Mouse (Mus musculus) stomach, embryonic 14.5 days (tissue): ENCODE data around the gene Cdh13. TPM values are rescaled to one million over a fixed set of nuclear protein-coding genes. Genes with fewer than 3 reads are reported as not detected.

Experiments
- ATAC-seq: fragments of 200-750 bp; cut with Nextera tagmentation; 2 replicates; pipeline ENCODE4 v1.8.0; 2017; ENCODE audit warnings: low read depth, moderate TSS enrichment; ENCODE audit not compliant: insufficient number of reproducible peaks, insufficient read depth, low FRiP score
- H3K27ac ChIP-seq: fragments of 300-500 bp; sonication (generic); 2 replicates; pipeline ENCODE4 v1.5.1; 2014; ENCODE audit warnings: mild to moderate bottlenecking, low read length, moderate library complexity, mixed read lengths
- H3K27me3 ChIP-seq: fragments of 300-500 bp; sonication (generic); 2 replicates; pipeline ENCODE4 v1.6.1; 2014; ENCODE audit warnings: low read length, control low read depth, mixed read lengths; ENCODE audit not compliant: control insufficient read depth, insufficient read depth
- H3K36me3 ChIP-seq: fragments of 300-500 bp; sonication (generic); 2 replicates; pipeline ENCODE4 v1.6.1; 2014; ENCODE audit warnings: mild to moderate bottlenecking, control low read depth, low read length, moderate library complexity, mixed read lengths; ENCODE audit not compliant: control insufficient read depth, insufficient read depth
- H3K4me1 ChIP-seq: fragments of 300-500 bp; sonication (generic); 2 replicates; pipeline ENCODE4 v1.6.1; 2014; ENCODE audit warnings: low read length, control low read depth, mixed read lengths; ENCODE audit not compliant: control insufficient read depth, insufficient read depth
- H3K4me2 ChIP-seq: fragments of 300-500 bp; sonication (generic); replicated peaks from 2 replicates; pipeline ENCODE4 v1.6.1; 2014; ENCODE audit warnings: low read depth, low read length, control low read depth
- H3K4me3 ChIP-seq: fragments of 300-500 bp; sonication (generic); 2 replicates; pipeline ENCODE4 v1.5.1; 2014; ENCODE audit warnings: low read depth, low read length, control low read depth
- H3K9ac ChIP-seq: fragments of 300-500 bp; sonication (generic); replicated peaks from 2 replicates; pipeline ENCODE4 v1.6.1; 2014; ENCODE audit warnings: low read depth, mild to moderate bottlenecking, control low read depth, low read length, moderate library complexity, mixed read lengths
- H3K9me3 ChIP-seq: fragments of 300-500 bp; sonication (generic); 2 replicates; pipeline ENCODE4 v1.6.1; 2016; ENCODE audit warnings: low read depth, low read length, control low read depth; ENCODE audit not compliant: control insufficient read depth
- WGBS: fragments of 180-500 bp; shearing (Covaris S2); extraction: QIAGEN DNeasy Blood & Tissue Kit; methylation state at CpG from one replicate; pipeline ENCODE4 v1.1.7; 2014; 5-methylcytosine and 5-hydroxymethylcytosine counted together
- polyA plus RNA-seq: library from polyadenylated mRNA; unstranded; fragments of >200 nt; fragmentation: Nextera tagmentation; extraction: Ambion mirVana; gene quantifications from 2 replicates; pipeline ENCODE4 v1.2.1, GENCODE M21; 2014

Gene Cdh13
- polyA plus RNA-seq, 1 experiment from 2014 or later, result 17.6 TPM

DNA sequence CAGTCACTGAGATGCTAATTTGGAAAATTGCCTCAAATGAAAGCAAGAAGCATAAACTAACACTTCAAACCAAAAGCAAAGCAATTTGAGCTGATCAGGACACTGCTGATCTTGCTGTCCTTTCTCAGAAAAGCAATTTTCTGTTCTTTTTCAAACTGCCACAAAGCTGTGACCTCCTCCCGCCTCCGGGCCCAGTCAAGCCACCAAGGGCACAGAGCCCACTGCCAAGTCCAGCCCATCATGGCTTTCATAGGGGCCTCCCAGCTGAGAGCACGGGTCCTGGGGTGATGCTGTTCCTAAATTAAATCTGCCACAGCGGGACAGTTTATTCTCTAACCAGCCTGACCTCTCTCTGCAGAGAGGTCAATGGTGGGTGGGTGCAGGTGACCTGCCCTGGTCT is 1056.0 kb downstream of the Cdh13 start:
- H3K4me3 ChIP-seq, result no peak overlapping the region
- no peaks in the 10 kb centered on the region for H3K4me1 ChIP-seq
- no peak overlapping the region for H3K9ac ChIP-seq
- no peak overlapping the region for H3K4me2 ChIP-seq
- H3K27ac ChIP-seq, result no peak overlapping the region
- WGBS, result 80% methylated on average over 4 of the region's 4 CpGs
- H3K36me3 ChIP-seq, result no peaks in the 10 kb centered on the region
- no peaks in the 10 kb centered on the region; the same call in 1 of the 2 replicates for H3K9me3 ChIP-seq
- no peak for ATAC-seq
- no peaks in the 10 kb centered on the region for H3K27me3 ChIP-seq

DNA sequence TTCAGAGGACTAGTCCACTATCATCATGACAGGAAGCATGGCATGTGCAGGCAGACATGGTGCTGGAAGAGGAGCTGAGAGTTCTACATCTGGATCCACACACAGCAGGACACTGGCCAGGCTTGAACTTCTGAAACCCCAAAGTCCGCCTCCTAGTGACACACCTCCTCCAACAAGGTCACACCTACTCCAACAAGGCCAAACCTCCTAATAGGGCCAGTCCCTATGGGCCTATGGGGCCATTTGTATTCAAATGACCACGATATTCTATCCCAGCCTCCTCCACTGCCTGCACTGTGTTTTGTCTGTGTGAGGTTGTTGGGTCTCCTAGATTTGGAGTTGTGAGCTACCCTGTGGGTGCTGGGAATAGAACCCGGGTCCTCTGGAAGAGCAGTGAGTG is 1060.1 kb downstream of the Cdh13 start:
- 78% methylated on average over 3 of the region's 3 CpGs for WGBS
- Histone ChIP-seq H3K9me3 (no peaks in the 10 kb centered on the region; the same call in 1 of the 2 replicates), H3K4me2 (peak overlapping the region; percentile 63; the same call in 1 of the 2 replicates), H3K27me3 (no peaks in the 10 kb centered on the region), H3K36me3 (peaks cover 23% of the 10 kb centered on the region), H3K27ac (no peak overlapping the region), H3K4me1 (peaks cover 6% of the 10 kb centered on the region), H3K9ac (no peak overlapping the region), H3K4me3 (peak overlapping the region; percentile 98; the same call in 1 of the 2 replicates)
- no peak for ATAC-seq

DNA sequence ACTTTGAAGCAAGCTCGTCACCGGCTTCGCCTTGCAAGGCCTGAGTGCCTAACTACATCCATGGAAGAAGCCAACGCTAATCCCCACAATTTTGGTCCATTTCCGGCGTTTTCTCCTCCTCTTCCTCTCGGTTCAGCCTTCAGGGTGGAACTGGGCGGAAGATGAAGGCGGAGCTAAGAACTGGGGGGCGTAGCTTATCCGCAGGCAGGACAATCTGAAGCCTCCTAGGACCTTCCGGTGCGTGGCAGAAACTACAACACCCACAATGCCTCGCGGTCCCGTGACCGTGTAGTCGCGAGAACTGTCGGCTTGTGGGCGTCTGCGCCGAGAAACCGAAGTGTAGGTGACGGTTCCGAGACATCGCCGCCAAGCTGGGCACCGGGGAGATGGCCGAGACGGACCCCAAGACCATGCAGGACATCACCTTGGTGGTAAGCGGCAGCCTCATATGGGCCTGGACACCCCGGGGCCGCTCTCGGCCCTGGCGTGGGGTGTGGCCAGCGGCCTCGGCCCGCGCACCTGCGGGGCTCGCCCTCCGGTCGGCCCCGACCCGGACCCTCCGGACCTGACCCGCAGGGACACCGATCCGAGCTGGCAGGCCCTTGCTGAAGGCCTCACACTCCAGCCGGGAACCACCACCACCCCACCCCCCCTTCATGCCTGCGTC is 1060.8 kb downstream of the Cdh13 start, which contains the start of gene Hsbp1:
Hsbp1 (plus strand) TSS at position 299 of the 667 bp plus-strand sequence.
- peak; percentile 98 for ATAC-seq
- H3K27ac ChIP-seq, result no peak within 1 kb of the TSS
- H3K27me3 ChIP-seq, result no peaks in the 10 kb centered on the region
- peak within 1 kb of the TSS; percentile 95 for H3K9ac ChIP-seq
- no peaks in the 10 kb centered on the region; the same call in 1 of the 2 replicates for H3K9me3 ChIP-seq
- H3K36me3 ChIP-seq, result peaks cover 30% of the 10 kb centered on the region
- H3K4me2 ChIP-seq, result peak within 1 kb of the TSS; percentile 63
- H3K4me1 ChIP-seq, result peaks cover 6% of the 10 kb centered on the region
- peak within 1 kb of the TSS; percentile 98 for H3K4me3 ChIP-seq
- WGBS, result 3% methylated on average over 46 of the region's 52 CpGs

DNA sequence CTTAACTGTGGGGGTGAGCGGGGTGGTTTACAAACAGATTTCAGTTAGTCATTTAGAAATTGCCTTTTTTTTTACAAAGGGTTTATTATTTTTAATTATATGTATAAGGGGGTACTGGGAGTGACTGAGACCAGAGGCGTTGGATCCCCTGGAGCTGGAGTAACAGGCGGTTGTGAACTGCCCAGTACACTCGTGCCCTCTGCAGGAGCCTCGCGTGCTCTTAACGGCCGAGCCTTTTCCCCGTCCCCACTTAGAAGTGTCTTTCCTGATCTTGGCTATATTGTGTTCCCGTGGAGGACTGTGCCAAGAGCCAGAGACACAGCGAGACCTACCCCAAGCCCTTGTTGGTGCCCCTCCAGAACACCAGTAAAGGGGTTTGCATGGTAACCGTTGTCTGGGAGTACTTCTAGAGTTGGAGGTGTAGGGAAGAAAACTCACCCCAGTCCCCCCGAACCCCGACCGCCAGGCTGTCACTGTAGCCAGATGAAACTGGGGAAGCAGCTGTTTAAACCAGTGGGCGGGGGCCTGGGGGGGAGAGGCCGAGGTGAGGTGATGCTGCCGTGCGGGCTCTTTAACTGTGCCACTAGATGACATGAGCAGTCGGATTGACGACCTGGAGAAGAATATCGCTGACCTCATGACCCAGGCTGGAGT is 1061.6 kb downstream of the Cdh13 start:
- 56% methylated on average over 22 of the region's 22 CpGs for WGBS
- no peak for ATAC-seq

DNA sequence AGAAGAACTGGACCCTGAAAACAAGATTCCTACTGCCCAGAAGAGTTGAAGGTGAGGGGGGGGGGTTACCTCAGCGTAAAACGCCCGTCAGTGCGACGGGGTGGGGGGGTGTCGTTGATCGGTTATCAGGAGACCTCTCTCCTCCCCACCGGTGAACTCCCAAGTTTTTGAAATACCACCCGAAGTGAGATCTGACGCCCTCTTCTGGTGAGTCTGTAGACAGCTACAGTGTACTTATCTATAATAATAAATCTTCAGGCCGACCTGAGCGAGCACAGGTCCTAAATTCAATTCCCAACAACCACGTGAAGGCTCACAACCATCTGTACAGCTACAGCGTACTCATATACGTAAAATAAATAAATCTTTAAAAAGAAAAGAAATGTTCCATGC is 1062.1 kb downstream of the Cdh13 start:
- ATAC-seq, result no peak
- peaks cover 32% of the 10 kb centered on the region for H3K36me3 ChIP-seq
- H3K4me2 ChIP-seq, result peak overlapping the region; percentile 63
- no peaks in the 10 kb centered on the region; the same call in 1 of the 2 replicates for H3K9me3 ChIP-seq
- no peaks in the 10 kb centered on the region for H3K27me3 ChIP-seq
- no peak overlapping the region for H3K9ac ChIP-seq
- peaks cover 6% of the 10 kb centered on the region for H3K4me1 ChIP-seq
- 86% methylated on average over 15 of the region's 15 CpGs for WGBS
- no peak overlapping the region for H3K27ac ChIP-seq
- 0 out of 2 replicates have a peak overlapping the region, but pooled peaks have one; percentile 98 for H3K4me3 ChIP-seq

More for the DNA sequence above, 1061.6 kb downstream of the Cdh13 start:
- no peaks in the 10 kb centered on the region; the same call in 1 of the 2 replicates for H3K9me3 ChIP-seq
- no peaks in the 10 kb centered on the region for H3K27me3 ChIP-seq
- peaks cover 32% of the 10 kb centered on the region for H3K36me3 ChIP-seq
- peak overlapping the region; percentile 63 for H3K4me2 ChIP-seq
- H3K4me3 ChIP-seq, result peak overlapping the region; percentile 98
- no peak overlapping the region for H3K27ac ChIP-seq
- H3K9ac ChIP-seq, result peak overlapping the region; percentile 95
- H3K4me1 ChIP-seq, result peaks cover 6% of the 10 kb centered on the region

DNA sequence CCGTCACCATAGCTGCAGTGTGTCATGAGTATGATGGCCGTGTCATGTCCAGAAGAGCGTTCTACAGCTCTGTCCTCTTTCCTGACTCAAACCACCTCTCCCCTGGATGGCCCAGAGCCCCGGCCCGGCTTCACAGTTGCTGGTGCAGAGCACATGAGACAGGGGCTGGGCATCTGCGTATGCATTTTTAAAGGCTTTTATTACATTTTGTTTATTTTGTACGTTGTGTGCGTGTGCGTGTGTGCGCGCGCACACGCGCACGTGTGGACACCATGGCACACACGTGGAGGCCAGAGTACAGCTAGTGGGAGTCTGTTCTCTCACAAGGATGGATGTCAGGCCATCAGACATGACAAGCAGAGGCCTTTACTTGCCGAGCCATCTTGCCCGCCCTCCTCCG is 1068.1 kb downstream of the Cdh13 start:
- no peaks in the 10 kb centered on the region for H3K4me1 ChIP-seq
- ATAC-seq, result no peak
- WGBS, result 90% methylated on average over 19 of the region's 19 CpGs

DNA sequence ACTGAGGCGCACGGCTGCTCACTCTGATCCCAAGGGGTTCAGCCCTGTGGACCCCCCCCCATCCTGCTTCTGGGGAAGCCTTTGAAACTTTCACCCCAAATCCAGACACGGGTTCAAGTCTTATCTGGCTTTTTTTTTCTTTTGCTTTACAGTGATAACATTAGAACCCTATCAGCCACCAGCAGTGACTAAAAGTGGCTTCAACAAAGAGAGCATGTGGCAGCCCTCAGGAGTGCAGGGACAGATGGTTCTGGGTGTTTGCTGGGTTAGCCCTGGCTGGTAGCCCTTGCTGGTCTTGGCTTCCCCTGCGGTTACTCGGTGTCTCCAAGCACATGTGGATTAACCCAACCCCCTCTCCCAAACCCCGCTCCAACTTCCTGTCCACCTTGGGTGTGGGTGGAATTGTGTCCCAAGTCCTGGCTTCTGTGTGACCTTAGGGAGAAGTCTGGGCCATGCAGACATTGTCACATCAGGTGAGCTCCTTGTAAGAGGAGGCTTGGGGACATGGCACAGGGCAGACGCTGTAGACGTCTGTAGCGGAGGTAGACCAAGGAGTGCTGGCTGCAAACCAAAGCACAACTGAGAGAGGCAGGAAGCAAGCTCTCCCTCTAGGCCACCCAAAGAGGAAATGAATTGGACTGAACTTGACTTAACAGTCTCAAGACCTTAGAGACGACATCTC is 1069.6 kb downstream of the Cdh13 start:
- Histone ChIP-seq H3K27me3 (no peaks in the 10 kb centered on the region), H3K4me3 (no peak overlapping the region), H3K4me1 (no peaks in the 10 kb centered on the region), H3K4me2 (no peak overlapping the region), H3K9ac (no peak overlapping the region), H3K9me3 (no peaks in the 10 kb centered on the region), H3K27ac (no peak overlapping the region), H3K36me3 (peaks cover 14% of the 10 kb centered on the region)
- no peak for ATAC-seq
- 77% methylated on average over 10 of the region's 10 CpGs for WGBS

More for the DNA sequence above, 1068.1 kb downstream of the Cdh13 start:
- Histone ChIP-seq H3K9me3 (no peaks in the 10 kb centered on the region), H3K36me3 (peaks cover 29% of the 10 kb centered on the region), H3K9ac (no peak overlapping the region), H3K4me3 (no peak overlapping the region), H3K4me2 (no peak overlapping the region), H3K27ac (no peak overlapping the region), H3K27me3 (no peaks in the 10 kb centered on the region)

DNA sequence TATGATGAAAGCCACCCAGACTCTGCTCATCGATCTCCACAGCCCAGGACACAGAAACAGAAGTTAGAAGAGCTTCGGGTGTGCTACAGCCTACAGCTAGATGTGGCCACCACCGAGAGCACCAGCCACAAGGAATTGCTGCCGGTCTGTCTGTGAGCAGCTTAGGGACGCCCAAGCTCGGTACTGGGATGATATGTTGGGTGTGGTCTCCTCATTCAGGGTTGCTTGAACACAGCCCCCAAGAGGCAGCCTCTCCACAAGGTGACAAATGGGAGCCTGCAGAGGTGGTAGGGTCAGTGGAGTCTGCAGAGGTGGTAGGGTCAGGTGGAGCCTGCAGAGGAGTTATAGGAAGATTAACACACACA is 1070.1 kb downstream of the Cdh13 start:
- Histone ChIP-seq H3K4me2 (no peak overlapping the region), H3K4me1 (no peaks in the 10 kb centered on the region), H3K27ac (no peak overlapping the region), H3K36me3 (peaks cover 9% of the 10 kb centered on the region), H3K4me3 (no peak overlapping the region), H3K9me3 (no peaks in the 10 kb centered on the region), H3K27me3 (no peaks in the 10 kb centered on the region), H3K9ac (no peak overlapping the region)
- WGBS, result 73% methylated on average over 6 of the region's 6 CpGs
- ATAC-seq, result no peak
